Comparison of ENCODE assay signal across 13 mouse cellular contexts in the genomic region with DNA sequence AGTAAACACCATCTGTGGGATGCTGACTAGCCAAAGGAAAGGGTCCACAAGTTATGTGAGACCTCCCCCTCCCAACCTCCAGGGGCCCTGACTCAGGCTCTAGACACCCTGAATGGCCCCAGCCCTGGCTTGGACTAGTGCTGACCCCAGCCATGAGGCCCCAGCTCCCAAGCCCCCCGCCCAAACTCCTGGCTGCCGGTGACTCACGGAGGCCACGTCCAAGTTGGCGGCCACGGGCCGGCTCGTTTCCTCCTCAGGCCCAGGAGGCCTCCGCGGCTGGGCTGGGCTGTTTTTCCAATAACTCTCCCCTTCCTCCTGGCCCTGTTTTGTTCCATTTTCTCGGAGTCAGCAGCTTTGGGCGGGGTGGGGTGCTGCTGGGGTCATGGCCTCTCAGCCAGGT. TPM values are rescaled to one million over a fixed set of nuclear protein-coding genes. Genes with fewer than 3 reads are reported as not detected.
DNase-seq lines count a peak whose midpoint lies in the region; ATAC-seq lines count a peak whose summit lies in the region.
"Had no signal": no experiment of that assay in that cellular context is flagged by ENCODE, and none has a peak within 500 bp of the region (broad histone marks: within the 10 kb centered on the region; RNA-seq: fewer than 3 reads in every experiment).

No protein-coding gene starts in this region.

- H3K27me3 ChIP-seq in embryonic facial prominence, embryonic 10.5 days (replicated peaks; ENCODE audit: low read depth, poor library complexity, severe bottlenecking): no peaks in the 10 kb centered on the region
- H3K27me3 ChIP-seq in embryonic facial prominence, embryonic 14.5 days (replicated peaks; ENCODE audit: control insufficient read depth, insufficient read depth, low read length): no peaks in the 10 kb centered on the region
- H3K27me3 ChIP-seq in heart, embryonic 12.5 days (replicated peaks): no peaks in the 10 kb centered on the region
- no peaks in the 10 kb centered on the region for H3K27me3 ChIP-seq in limb, embryonic 10.5 days (ENCODE audit: low read depth, poor library complexity, severe bottlenecking)
- H3K27me3 ChIP-seq: hindbrain, embryonic 12.5 days had no signal

- H3K27ac ChIP-seq in embryonic facial prominence, embryonic 10.5 days (replicated peaks): peak overlapping the region; percentile 98
- peak overlapping the region; percentile 98 for H3K27ac ChIP-seq in embryonic facial prominence, embryonic 14.5 days (replicated peaks; ENCODE audit: low read depth, low read length)
- peak overlapping the region; percentile 98 for H3K27ac ChIP-seq in heart, embryonic 12.5 days (ENCODE audit: poor library complexity, severe bottlenecking)
- peak overlapping the region; percentile 97 for H3K27ac ChIP-seq in limb, embryonic 10.5 days
- H3K27ac ChIP-seq: hindbrain, embryonic 12.5 days; liver, embryonic 14.5 days had no signal

- no peak overlapping the region for H3K4me2 ChIP-seq in embryonic facial prominence, embryonic 14.5 days (ENCODE audit: low read depth, low read length)
- no peak overlapping the region for H3K4me2 ChIP-seq in heart, embryonic 12.5 days
- H3K4me2 ChIP-seq: hindbrain, embryonic 12.5 days had no signal

- peaks cover 84% of the 10 kb centered on the region for H3K4me1 ChIP-seq in embryonic facial prominence, embryonic 10.5 days
- peaks cover 61% of the 10 kb centered on the region for H3K4me1 ChIP-seq in embryonic facial prominence, embryonic 14.5 days (ENCODE audit: control insufficient read depth, insufficient read depth, low read length)
- peaks cover 78% of the 10 kb centered on the region for H3K4me1 ChIP-seq in heart, embryonic 12.5 days (replicated peaks)
- H3K4me1 ChIP-seq in limb, embryonic 10.5 days: peaks cover 80% of the 10 kb centered on the region

- no peaks in the 10 kb centered on the region for H3K9me3 ChIP-seq in embryonic facial prominence, embryonic 10.5 days
- no peaks in the 10 kb centered on the region for H3K9me3 ChIP-seq in embryonic facial prominence, embryonic 14.5 days (ENCODE audit: control insufficient read depth, low read length)
- no peaks in the 10 kb centered on the region for H3K9me3 ChIP-seq in heart, embryonic 12.5 days (replicated peaks)
- no peaks in the 10 kb centered on the region for H3K9me3 ChIP-seq in limb, embryonic 10.5 days (replicated peaks)
- H3K9me3 ChIP-seq: hindbrain, embryonic 12.5 days had no signal

- H3K36me3 ChIP-seq in embryonic facial prominence, embryonic 10.5 days (replicated peaks): peaks cover 26% of the 10 kb centered on the region; the same call in 1 of the 2 replicates
- H3K36me3 ChIP-seq in embryonic facial prominence, embryonic 14.5 days (ENCODE audit: control insufficient read depth, insufficient read depth, low read length): peaks cover 7% of the 10 kb centered on the region; the same call in 1 of the 2 replicates
- H3K36me3 ChIP-seq in heart, embryonic 12.5 days: peaks cover 20% of the 10 kb centered on the region
- peaks cover 24% of the 10 kb centered on the region for H3K36me3 ChIP-seq in limb, embryonic 10.5 days
- H3K36me3 ChIP-seq: hindbrain, embryonic 12.5 days had no signal

- H3K9ac ChIP-seq in embryonic facial prominence, embryonic 14.5 days (ENCODE audit: low read depth, low read length): no peak overlapping the region
- 0 out of 2 replicates have a peak overlapping the region, but pooled peaks have one; percentile 0 for H3K9ac ChIP-seq in heart, embryonic 12.5 days
- H3K9ac ChIP-seq: hindbrain, embryonic 12.5 days; liver, embryonic 14.5 days had no signal

- no peak overlapping the region for H3K4me3 ChIP-seq in embryonic facial prominence, embryonic 10.5 days
- H3K4me3 ChIP-seq in embryonic facial prominence, embryonic 14.5 days (ENCODE audit: low read depth, low read length): no peak overlapping the region
- no peak overlapping the region for H3K4me3 ChIP-seq in heart, embryonic 12.5 days
- no peak overlapping the region for H3K4me3 ChIP-seq in limb, embryonic 10.5 days
- H3K4me3 ChIP-seq: hindbrain, embryonic 12.5 days had no signal

- 88% methylated on average over 12 of the region's 12 CpGs for WGBS in embryonic facial prominence, embryonic 10.5 days
- 62% methylated on average over 12 of the region's 12 CpGs for WGBS in embryonic facial prominence, embryonic 14.5 days
- 58% methylated on average over 12 of the region's 12 CpGs for WGBS in heart, embryonic 12.5 days
- whole genome bisulfite sequencing in limb, embryonic 10.5 days: 82% methylated on average over 12 of the region's 12 CpGs

- ATAC-seq in embryonic facial prominence, embryonic 14.5 days (ENCODE audit: low read depth): no peak
- no peak for ATAC-seq in heart, embryonic 12.5 days (ENCODE audit: insufficient number of reproducible peaks, low FRiP score)

- DNase-seq in embryonic facial prominence, embryonic 10.5 days (ENCODE audit: low spot score): no peak
- peak; percentile 38 for DNase-seq in embryonic facial prominence, embryonic 14.5 days (ENCODE audit: low spot score)
- DNase-seq in limb, embryonic 10.5 days (ENCODE audit: low spot score): no peak
- DNase-seq in cerebellum, postnatal 14 days: no peak
- no peak for DNase-seq in cerebellum, postnatal 4 days (ENCODE audit: low spot score in 2 of 2)
- no peak for DNase-seq in layer of hippocampus, postnatal 14 days (ENCODE audit: low spot score in 2 of 2)
- DNase-seq: cerebellum, adult 18-20 months; thymus, postnatal 25 days had no signal

RNA-seq across cellular contexts. Expression of gene Tnnt3, which starts 13.9 kb away (rescaled TPM):
- 1.4 and 1.6 TPM in 2 replicates for polyA plus RNA-seq in embryonic facial prominence, embryonic 10.5 days (2016; fragmentation: Nextera tagmentation; extraction: Ambion mirVana)
- polyA plus RNA-seq in embryonic facial prominence, embryonic 14.5 days (2014; fragmentation: Nextera tagmentation; extraction: Ambion mirVana): 376 and 643 TPM in 2 replicates
- polyA plus RNA-seq in heart, embryonic 12.5 days (2016; fragmentation: Nextera tagmentation; extraction: Ambion mirVana): 6.4 and 9.3 TPM in 2 replicates
- 1.6 and 1.7 TPM in 2 replicates for polyA plus RNA-seq in limb, embryonic 10.5 days (2016; fragmentation: Nextera tagmentation; extraction: Ambion mirVana)
- under 1 TPM; 0.92 to 0.95 TPM for total RNA-seq in layer of hippocampus, postnatal 14 days (2021)
- total RNA-seq: megakaryocyte-erythroid progenitor cell, adult 5-6 weeks had no signal

RNA-seq across cellular contexts. Expression of gene Lsp1, which starts 24.2 kb away (rescaled TPM):
- 20.9 and 21.4 TPM in 2 replicates for polyA plus RNA-seq in embryonic facial prominence, embryonic 10.5 days (2016; fragmentation: Nextera tagmentation; extraction: Ambion mirVana)
- 40.1 and 42.6 TPM in 2 replicates for polyA plus RNA-seq in embryonic facial prominence, embryonic 14.5 days (2014; fragmentation: Nextera tagmentation; extraction: Ambion mirVana)
- polyA plus RNA-seq in heart, embryonic 12.5 days (2016; fragmentation: Nextera tagmentation; extraction: Ambion mirVana): 33.4 and 38.4 TPM in 2 replicates
- polyA plus RNA-seq in limb, embryonic 10.5 days (2016; fragmentation: Nextera tagmentation; extraction: Ambion mirVana): 28.7 and 31.1 TPM in 2 replicates
- 1 to 10 TPM; 4.2 to 4.7 TPM for total RNA-seq in layer of hippocampus, postnatal 14 days (2021)

RNA-seq across cellular contexts. Expression of gene Tnni2, which starts 43.2 kb away (rescaled TPM):
- polyA plus RNA-seq in embryonic facial prominence, embryonic 10.5 days (2016; fragmentation: Nextera tagmentation; extraction: Ambion mirVana): 1.7 and 2.5 TPM in 2 replicates
- polyA plus RNA-seq in embryonic facial prominence, embryonic 14.5 days (2014; fragmentation: Nextera tagmentation; extraction: Ambion mirVana): 319 and 564 TPM in 2 replicates
- polyA plus RNA-seq in heart, embryonic 12.5 days (2016; fragmentation: Nextera tagmentation; extraction: Ambion mirVana): 50.6 and 53.5 TPM in 2 replicates
- polyA plus RNA-seq in limb, embryonic 10.5 days (2016; fragmentation: Nextera tagmentation; extraction: Ambion mirVana): 2.4 and 3.6 TPM in 2 replicates
- under 1 TPM in 1 of 2 experiments, not detected in 1; 0.37 TPM for total RNA-seq in layer of hippocampus, postnatal 14 days (2021)

RNA-seq across cellular contexts. Expression of gene Mrpl23, which starts 47.7 kb away (rescaled TPM):
- 18.1 and 22.4 TPM in 2 replicates for polyA plus RNA-seq in embryonic facial prominence, embryonic 10.5 days (2016; fragmentation: Nextera tagmentation; extraction: Ambion mirVana)
- polyA plus RNA-seq in embryonic facial prominence, embryonic 14.5 days (2014; fragmentation: Nextera tagmentation; extraction: Ambion mirVana): 30.3 and 33.1 TPM in 2 replicates
- polyA plus RNA-seq in heart, embryonic 12.5 days (2016; fragmentation: Nextera tagmentation; extraction: Ambion mirVana): 12.0 and 15.2 TPM in 2 replicates
- polyA plus RNA-seq in limb, embryonic 10.5 days (2016; fragmentation: Nextera tagmentation; extraction: Ambion mirVana): 25.9 and 33.7 TPM in 2 replicates
- total RNA-seq in layer of hippocampus, postnatal 14 days (2021): 1 to 10 TPM; 4.2 to 5.1 TPM

RNA-seq across cellular contexts. Expression of gene Syt8, which starts 50.1 kb away (rescaled TPM):
- not detected in 2 replicates for polyA plus RNA-seq in embryonic facial prominence, embryonic 10.5 days (2016; fragmentation: Nextera tagmentation; extraction: Ambion mirVana)
- polyA plus RNA-seq in embryonic facial prominence, embryonic 14.5 days (2014; fragmentation: Nextera tagmentation; extraction: Ambion mirVana): 1.9 and 3.9 TPM in 2 replicates
- polyA plus RNA-seq in heart, embryonic 12.5 days (2016; fragmentation: Nextera tagmentation; extraction: Ambion mirVana): 0.28 and 0.57 TPM in 2 replicates
- 0.25 TPM in 1 of 2 replicates, not detected in the other for polyA plus RNA-seq in limb, embryonic 10.5 days (2016; fragmentation: Nextera tagmentation; extraction: Ambion mirVana)
- total RNA-seq in layer of hippocampus, postnatal 14 days (2021): not detected
- total RNA-seq: megakaryocyte-erythroid progenitor cell, adult 5-6 weeks had no signal
- polyA plus RNA-seq: neural tube, embryonic 14.5 days had no signal

Comparison
In these comparisons a context has a peak if more than half of its experiments do, and no peak if none do; other contexts are left out.
1. RNA of gene Tnnt3, which starts 13.9 kb away (polyA plus RNA-seq): 376 to 643 TPM in embryonic facial prominence, embryonic 14.5 days; 6.4 to 9.3 TPM in heart, embryonic 12.5 days, 1.6 to 1.7 TPM in limb, embryonic 10.5 days and 1.4 to 1.6 TPM in embryonic facial prominence, embryonic 10.5 days; every median in the first group is over 10 times any median in the second.
2. RNA of gene Tnni2, which starts 43.2 kb away (polyA plus RNA-seq): 319 to 564 TPM in embryonic facial prominence, embryonic 14.5 days and 50.6 to 53.5 TPM in heart, embryonic 12.5 days; 2.4 to 3.6 TPM in limb, embryonic 10.5 days and 1.7 to 2.5 TPM in embryonic facial prominence, embryonic 10.5 days; every median in the first group is over 10 times any median in the second.
3. Peak in every context shown above with its lines, with median percentiles within 50 percentile points of each other: H3K27ac ChIP-seq.